Mouse (Mus musculus): ENCODE data around the gene Mog. TPM values are rescaled to one million over a fixed set of nuclear protein-coding genes. Genes with fewer than 3 reads are reported as not detected.

Gene Mog
- 2.4 and 2.6 TPM in 2 replicates for polyA plus RNA-seq (2014; fragmentation: Nextera tagmentation; extraction: Ambion mirVana)

GRCm38 (mm10) chr17:37022628-37023576 lies at the start of gene Mog:
TSS of gene Mog (minus strand) at chr17:37023398.
- 70% methylated on average over 9 of the region's 9 CpGs for WGBS
- Histone ChIP-seq H3K4me1 (ENCODE audit: control insufficient read depth, insufficient read depth, low read length) (no peaks in the 10 kb centered on the region), H3K27me3 (ENCODE audit: control insufficient read depth, insufficient read depth, low read length) (no peaks in the 10 kb centered on the region), H3K36me3 (ENCODE audit: control insufficient read depth, insufficient read depth, low read length) (no peaks in the 10 kb centered on the region), H3K9me3 (ENCODE audit: control insufficient read depth, low read length) (no peaks in the 10 kb centered on the region), H3K27ac (ENCODE audit: low read depth, low read length) (no peak within 1 kb of the TSS), H3K4me3 (ENCODE audit: low read depth, low read length) (no peak within 1 kb of the TSS), H3K4me2 (ENCODE audit: low read depth, low read length) (no peak within 1 kb of the TSS), H3K9ac (replicated peaks; ENCODE audit: low read depth, low read length) (no peak within 1 kb of the TSS)
- no peak for ATAC-seq (ENCODE audit: low read depth)

- Histone ChIP-seq H3K4me1 (ENCODE audit: control insufficient read depth, insufficient read depth, low read length) (no peaks in the 10 kb centered on the region), H3K27me3 (ENCODE audit: control insufficient read depth, insufficient read depth, low read length) (no peaks in the 10 kb centered on the region), H3K36me3 (ENCODE audit: control insufficient read depth, insufficient read depth, low read length) (peaks cover 73% of the 10 kb centered on the region), H3K27ac (ENCODE audit: low read depth, low read length) (0 out of 2 replicates have a peak overlapping the region, but pooled peaks have one; percentile 22), H3K9me3 (ENCODE audit: control insufficient read depth, low read length) (no peaks in the 10 kb centered on the region), H3K4me2 (ENCODE audit: low read depth, low read length) (no peak overlapping the region), H3K4me3 (ENCODE audit: low read depth, low read length) (no peak overlapping the region), H3K9ac (replicated peaks; ENCODE audit: low read depth, low read length) (no peak overlapping the region)
- no peak for ATAC-seq (ENCODE audit: low read depth)
- 45% methylated on average over 11 of the region's 11 CpGs for WGBS
These were observed 49.6 kb upstream of the Mog start for GRCm38 (mm10) chr17:37072730-37073276.

DNA sequence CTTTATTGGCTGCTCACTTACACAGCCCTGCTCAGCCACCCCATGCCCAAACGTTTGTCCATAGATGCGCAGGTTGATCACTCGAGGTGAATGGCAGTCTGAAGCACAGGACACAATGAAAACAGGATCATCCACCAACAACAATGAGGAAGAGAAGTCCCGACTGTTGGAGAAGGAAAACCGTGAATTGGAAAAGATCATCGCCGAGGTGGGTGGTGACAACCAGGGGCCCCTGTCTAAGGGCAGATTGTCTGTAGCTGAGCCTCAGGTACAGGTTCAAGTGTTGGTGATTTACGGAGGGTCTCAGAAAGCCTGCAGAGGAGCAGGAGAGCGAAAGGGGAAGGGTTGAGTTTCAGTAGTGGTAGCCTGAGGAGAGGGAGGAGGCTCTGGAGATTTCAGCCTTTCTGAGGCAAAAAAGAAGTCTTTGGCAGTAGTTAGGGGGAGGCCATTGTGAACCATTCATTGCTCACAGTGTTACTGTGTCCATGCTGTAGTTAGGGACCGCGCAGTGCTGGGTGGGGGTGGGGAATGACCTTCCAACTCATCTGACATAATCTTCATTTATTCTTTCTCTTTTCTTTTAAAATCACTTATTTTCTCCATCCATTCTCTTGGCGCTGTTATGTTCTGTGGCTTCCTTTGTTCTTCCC lies 49.0 kb upstream of the Mog start:
- peaks cover 79% of the 10 kb centered on the region for H3K36me3 ChIP-seq (ENCODE audit: control insufficient read depth, insufficient read depth, low read length)
- H3K9ac ChIP-seq (replicated peaks; ENCODE audit: low read depth, low read length): no peak overlapping the region
- ATAC-seq (ENCODE audit: low read depth): peak; percentile 35; the same call in 1 of the 2 replicates
- no peak overlapping the region for H3K4me2 ChIP-seq (ENCODE audit: low read depth, low read length)
- 0 out of 2 replicates have a peak overlapping the region, but pooled peaks have one; percentile 22 for H3K27ac ChIP-seq (ENCODE audit: low read depth, low read length)
- 59% methylated on average over 12 of the region's 12 CpGs for WGBS
- no peaks in the 10 kb centered on the region for H3K27me3 ChIP-seq (ENCODE audit: control insufficient read depth, insufficient read depth, low read length)
- H3K9me3 ChIP-seq (ENCODE audit: control insufficient read depth, low read length): no peaks in the 10 kb centered on the region
- no peak overlapping the region for H3K4me3 ChIP-seq (ENCODE audit: low read depth, low read length)
- H3K4me1 ChIP-seq (ENCODE audit: control insufficient read depth, insufficient read depth, low read length): no peaks in the 10 kb centered on the region

- Histone ChIP-seq H3K27ac (ENCODE audit: low read depth, low read length) (no peak overlapping the region), H3K9ac (replicated peaks; ENCODE audit: low read depth, low read length) (no peak overlapping the region), H3K27me3 (ENCODE audit: control insufficient read depth, insufficient read depth, low read length) (no peaks in the 10 kb centered on the region), H3K4me1 (ENCODE audit: control insufficient read depth, insufficient read depth, low read length) (no peaks in the 10 kb centered on the region), H3K4me3 (ENCODE audit: low read depth, low read length) (no peak overlapping the region), H3K36me3 (ENCODE audit: control insufficient read depth, insufficient read depth, low read length) (peaks cover 79% of the 10 kb centered on the region), H3K9me3 (ENCODE audit: control insufficient read depth, low read length) (no peaks in the 10 kb centered on the region), H3K4me2 (ENCODE audit: low read depth, low read length) (no peak overlapping the region)
- WGBS: 95% methylated on average over 8 of the region's 8 CpGs
- ATAC-seq (ENCODE audit: low read depth): no peak
These were observed 46.9 kb upstream of the Mog start for GRCm38 (mm10) chr17:37070121-37070520.

DNA sequence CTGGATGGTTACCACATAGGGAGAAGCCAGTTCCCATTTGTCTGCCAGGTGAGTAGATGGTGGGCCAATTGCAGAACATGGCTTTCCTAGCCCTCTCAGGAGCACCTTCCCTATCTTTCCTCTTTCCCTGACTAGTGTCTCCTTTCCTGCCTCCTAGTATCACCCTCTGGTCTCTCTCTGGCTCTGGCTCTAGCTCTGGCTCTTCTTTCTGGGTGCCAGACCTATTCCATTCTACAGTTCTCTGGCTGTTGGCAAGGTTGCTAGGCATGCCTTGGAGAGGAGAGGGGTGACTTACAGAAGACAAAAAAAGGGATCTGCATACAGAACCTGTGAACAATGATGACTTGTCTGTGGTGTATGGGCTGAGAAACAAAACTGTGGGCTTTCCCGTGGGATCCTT lies 44.7 kb upstream of the Mog start:
- Histone ChIP-seq H3K4me3 (ENCODE audit: low read depth, low read length) (no peak overlapping the region), H3K9ac (replicated peaks; ENCODE audit: low read depth, low read length) (no peak overlapping the region), H3K36me3 (ENCODE audit: control insufficient read depth, insufficient read depth, low read length) (peaks cover 84% of the 10 kb centered on the region), H3K27me3 (ENCODE audit: control insufficient read depth, insufficient read depth, low read length) (no peaks in the 10 kb centered on the region), H3K4me1 (ENCODE audit: control insufficient read depth, insufficient read depth, low read length) (no peaks in the 10 kb centered on the region), H3K27ac (ENCODE audit: low read depth, low read length) (no peak overlapping the region), H3K9me3 (ENCODE audit: control insufficient read depth, low read length) (no peaks in the 10 kb centered on the region), H3K4me2 (ENCODE audit: low read depth, low read length) (no peak overlapping the region)
- no peak for ATAC-seq (ENCODE audit: low read depth)
- 68% methylated on average over 1 of the region's 1 CpGs for WGBS

GRCm38 (mm10) chr17:37065993-37066392 lies 42.8 kb upstream of the Mog start:
- Histone ChIP-seq H3K9ac (replicated peaks; ENCODE audit: low read depth, low read length) (no peak overlapping the region), H3K4me3 (ENCODE audit: low read depth, low read length) (no peak overlapping the region), H3K9me3 (ENCODE audit: control insufficient read depth, low read length) (no peaks in the 10 kb centered on the region), H3K27ac (ENCODE audit: low read depth, low read length) (no peak overlapping the region), H3K27me3 (ENCODE audit: control insufficient read depth, insufficient read depth, low read length) (no peaks in the 10 kb centered on the region), H3K36me3 (ENCODE audit: control insufficient read depth, insufficient read depth, low read length) (peaks cover 84% of the 10 kb centered on the region), H3K4me2 (ENCODE audit: low read depth, low read length) (no peak overlapping the region), H3K4me1 (ENCODE audit: control insufficient read depth, insufficient read depth, low read length) (no peaks in the 10 kb centered on the region)
- ATAC-seq (ENCODE audit: low read depth): no peak
- 93% methylated on average over 2 of the region's 2 CpGs for WGBS

DNA sequence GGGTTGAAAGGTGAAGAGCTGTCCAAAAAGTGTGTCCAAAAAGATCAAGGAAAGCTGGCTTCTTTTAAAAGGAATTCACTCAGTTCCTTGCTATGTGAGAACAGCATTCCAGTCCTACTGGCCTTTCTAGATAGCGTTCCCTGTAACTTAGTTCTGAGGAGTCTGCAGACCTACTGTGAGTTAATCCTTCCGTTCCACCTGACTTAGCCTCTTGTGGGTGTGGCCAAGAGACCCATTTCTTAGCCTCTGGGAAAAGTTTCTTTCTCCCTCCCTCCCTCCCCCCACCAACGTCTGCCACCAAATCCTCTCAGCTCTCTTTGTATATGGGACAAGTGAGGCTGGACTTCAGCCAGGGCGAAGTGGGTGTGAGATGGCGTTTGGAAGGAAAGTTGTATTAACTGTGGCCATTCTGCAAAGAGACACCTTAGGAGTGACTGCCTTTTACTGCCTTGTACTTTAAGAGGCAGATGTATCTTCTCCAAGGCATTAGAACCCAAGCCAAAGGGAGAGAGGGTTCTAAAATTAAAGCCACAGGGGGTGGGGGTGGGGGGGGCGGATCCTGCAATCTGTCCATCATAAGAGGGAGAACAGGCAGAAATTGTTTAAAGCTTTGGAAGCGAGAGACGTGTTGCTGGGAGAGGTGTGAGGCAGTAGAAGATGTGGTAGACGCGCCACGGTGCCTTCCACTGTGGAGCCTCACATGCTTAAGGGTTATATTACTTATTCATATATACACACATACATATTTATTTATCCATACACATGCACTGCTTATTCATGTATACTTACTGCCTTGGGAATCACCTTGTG lies 40.7 kb upstream of the Mog start:
- no peak overlapping the region for H3K4me2 ChIP-seq (ENCODE audit: low read depth, low read length)
- H3K4me3 ChIP-seq (ENCODE audit: low read depth, low read length): no peak overlapping the region
- no peaks in the 10 kb centered on the region for H3K9me3 ChIP-seq (ENCODE audit: control insufficient read depth, low read length)
- no peak overlapping the region for H3K27ac ChIP-seq (ENCODE audit: low read depth, low read length)
- H3K9ac ChIP-seq (replicated peaks; ENCODE audit: low read depth, low read length): no peak overlapping the region
- H3K4me1 ChIP-seq (ENCODE audit: control insufficient read depth, insufficient read depth, low read length): no peaks in the 10 kb centered on the region
- WGBS: 87% methylated on average over 11 of the region's 11 CpGs
- peaks cover 80% of the 10 kb centered on the region for H3K36me3 ChIP-seq (ENCODE audit: control insufficient read depth, insufficient read depth, low read length)
- ATAC-seq (ENCODE audit: low read depth): no peak
- no peaks in the 10 kb centered on the region for H3K27me3 ChIP-seq (ENCODE audit: control insufficient read depth, insufficient read depth, low read length)

DNA sequence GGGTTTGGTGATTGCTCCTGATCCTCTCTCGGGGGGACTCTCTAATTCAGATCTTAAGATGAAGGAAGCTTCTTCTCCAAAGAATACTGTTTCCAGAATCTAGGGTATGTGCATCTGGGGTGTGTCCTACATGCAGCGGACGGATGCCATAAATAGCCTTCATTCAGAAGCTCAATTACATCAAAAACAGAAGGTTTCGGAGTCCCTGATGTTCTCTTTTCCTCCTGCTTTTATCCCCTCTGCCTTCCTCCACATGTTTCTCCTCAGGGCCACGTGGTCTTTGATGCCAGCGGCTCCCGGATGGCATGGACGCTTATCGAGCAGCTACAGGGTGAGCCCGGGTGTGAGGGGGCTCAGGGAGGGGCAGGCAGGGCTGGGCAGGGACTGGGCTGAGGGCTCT lies 39.9 kb upstream of the Mog start:
- Histone ChIP-seq H3K9me3 (ENCODE audit: control insufficient read depth, low read length) (no peaks in the 10 kb centered on the region), H3K4me3 (ENCODE audit: low read depth, low read length) (no peak overlapping the region), H3K4me2 (ENCODE audit: low read depth, low read length) (no peak overlapping the region), H3K9ac (replicated peaks; ENCODE audit: low read depth, low read length) (no peak overlapping the region), H3K27me3 (ENCODE audit: control insufficient read depth, insufficient read depth, low read length) (no peaks in the 10 kb centered on the region), H3K4me1 (ENCODE audit: control insufficient read depth, insufficient read depth, low read length) (no peaks in the 10 kb centered on the region), H3K36me3 (ENCODE audit: control insufficient read depth, insufficient read depth, low read length) (peaks cover 76% of the 10 kb centered on the region), H3K27ac (ENCODE audit: low read depth, low read length) (no peak overlapping the region)
- WGBS: 87% methylated on average over 10 of the region's 10 CpGs
- no peak for ATAC-seq (ENCODE audit: low read depth)

All from neural tube, embryonic 14.5 days (tissue).